Mouse (Mus musculus) cerebellum, adult 2 months (tissue): ENCODE data around the gene Zbtb16. TPM values are rescaled to one million over a fixed set of nuclear protein-coding genes. Genes with fewer than 3 reads are reported as not detected.

Experiments
- DNase-seq, 2 experiments: peaks; one replicate each; pipeline ENCODE4 v3.0.0; 2021
- H3K27ac ChIP-seq: fragments of 200-500 bp; 2 replicates; pipeline ENCODE4 v1.5.1; 2012; ENCODE audit warnings: low read length, control low read depth, inconsistent platforms; ENCODE audit not compliant: insufficient read depth
- H3K27me3 ChIP-seq: fragments of 200-500 bp; 2 replicates; pipeline ENCODE4 v1.6.1; 2012; ENCODE audit warnings: inconsistent platforms, mild to moderate bottlenecking, low read length, moderate library complexity; ENCODE audit not compliant: control insufficient read depth, insufficient read depth
- H3K4me1 ChIP-seq: fragments of 200-500 bp; 2 replicates; pipeline ENCODE4 v1.6.1; 2011; ENCODE audit warnings: low read length; ENCODE audit not compliant: control insufficient read depth, insufficient read depth
- H3K4me3 ChIP-seq: fragments of 200-500 bp; replicated peaks from 2 replicates; pipeline ENCODE3; 2011; ENCODE audit warnings: mild to moderate bottlenecking, low read depth, low read length, control low read depth; ENCODE audit not compliant: insufficient read depth
- CTCF ChIP-seq: fragments of 200-500 bp; IDR thresholded peaks from 2 replicates; pipeline ENCODE4 v1.5.1; 2011; ENCODE audit warnings: low read depth, mild to moderate bottlenecking, control low read depth, low read length, moderate library complexity, borderline replicate concordance; ENCODE audit not compliant: insufficient read depth
- POLR2A ChIP-seq: fragments of 200-500 bp; IDR thresholded peaks from 2 replicates; pipeline ENCODE4 v1.6.1; 2011; ENCODE audit warnings: low read length, control low read depth, borderline replicate concordance; ENCODE audit not compliant: insufficient read depth
- WGBS: fragments of 180-500 bp; shearing (Covaris S2); methylation state at CpG from one replicate; pipeline ENCODE4 v1.1.7; 2018; 5-methylcytosine and 5-hydroxymethylcytosine counted together
- polyA plus RNA-seq: library from polyadenylated mRNA; depleted of rRNA; stranded (reverse); fragments of >200 nt; gene quantifications from 2 replicates; pipeline ENCODE4 v1.2.3, GENCODE M21; 2012

Gene Zbtb16
- polyA plus RNA-seq, 1 experiment: 5.0 TPM

DNA sequence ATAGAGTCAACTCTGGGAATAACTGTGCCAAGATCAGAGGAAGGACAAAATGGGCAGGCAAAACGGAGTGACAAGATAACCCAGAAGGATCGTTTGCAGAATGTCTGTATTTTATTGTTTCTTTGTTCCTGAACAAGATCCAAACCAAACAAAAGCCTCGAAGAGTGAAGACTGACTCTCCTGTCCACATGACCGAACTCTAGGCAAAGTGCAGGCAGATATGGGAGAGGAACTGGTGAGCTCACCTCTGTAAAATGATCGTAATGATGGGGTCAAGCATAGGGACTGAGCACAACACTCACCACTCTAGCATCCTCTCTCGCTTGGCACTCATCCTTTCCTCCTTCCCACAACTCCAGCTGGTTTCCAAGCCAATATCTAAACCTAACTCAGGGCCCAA is 51.1 kb downstream of the Zbtb16 start:
- WGBS: 79% methylated on average over 6 of the region's 6 CpGs
- TF ChIP-seq POLR2A: no peak
- no peak for TF ChIP-seq CTCF
- Histone ChIP-seq H3K27me3 (no peaks in the 10 kb centered on the region), H3K4me3 (no peak overlapping the region), H3K27ac (no peak overlapping the region), H3K4me1 (no peaks in the 10 kb centered on the region)
- DNase-seq: no peak

DNA sequence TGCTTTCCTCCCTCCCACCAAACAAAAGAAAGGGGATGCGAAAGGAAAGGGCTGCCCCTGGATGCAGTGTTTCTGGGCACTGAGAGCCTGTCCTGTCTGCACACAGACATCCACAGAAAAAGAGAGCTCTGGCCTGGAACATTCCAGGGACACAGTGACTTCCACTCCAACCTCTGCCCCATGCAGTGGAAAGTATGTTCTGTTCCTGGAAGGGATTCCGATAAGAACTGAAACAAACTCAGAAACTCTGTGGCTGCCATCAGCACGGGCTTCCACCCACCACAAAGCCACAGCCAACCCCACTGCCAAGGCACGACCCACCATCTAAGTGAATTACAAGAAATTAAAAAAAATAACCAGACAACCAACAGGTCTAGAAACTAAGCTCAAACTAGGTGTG is 52.7 kb downstream of the Zbtb16 start:
- TF ChIP-seq CTCF: no peak
- TF ChIP-seq POLR2A: no peak
- no peaks in the 10 kb centered on the region for H3K4me1 ChIP-seq
- H3K27ac ChIP-seq: no peak overlapping the region
- no peak for DNase-seq
- 89% methylated on average over 4 of the region's 4 CpGs for WGBS
- no peak overlapping the region for H3K4me3 ChIP-seq
- H3K27me3 ChIP-seq: no peaks in the 10 kb centered on the region

GRCm38 (mm10) chr9:48782284-48783060 is 53.5 kb downstream of the Zbtb16 start:
- 44% methylated on average over 15 of the region's 15 CpGs for WGBS
- Histone ChIP-seq H3K4me3 (no peak overlapping the region), H3K27ac (no peak overlapping the region), H3K4me1 (no peaks in the 10 kb centered on the region), H3K27me3 (no peaks in the 10 kb centered on the region)
- TF ChIP-seq CTCF (no peak), POLR2A (no peak)
- DNase-seq: no peak

DNA sequence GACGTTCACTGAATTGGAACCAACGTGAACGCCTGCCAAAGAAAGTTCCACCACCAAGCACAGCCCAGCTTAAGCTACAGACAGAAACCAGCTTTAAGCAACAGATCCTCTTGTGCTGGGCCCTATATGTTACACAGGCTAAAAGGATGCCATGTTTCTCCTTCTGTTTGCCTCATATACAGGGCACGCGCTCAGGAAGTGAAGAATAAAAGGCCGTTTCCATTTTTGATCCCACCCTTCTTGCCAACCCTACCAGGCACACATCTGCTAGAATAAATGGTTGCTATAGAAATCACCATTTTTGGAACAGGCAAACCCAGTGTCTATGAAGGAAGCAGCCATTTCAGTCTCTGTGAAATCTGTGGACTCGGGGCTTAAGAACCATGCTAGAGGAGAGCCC is 59.8 kb downstream of the Zbtb16 start:
- TF ChIP-seq CTCF: no peak
- no peak for TF ChIP-seq POLR2A
- Histone ChIP-seq H3K27me3 (no peaks in the 10 kb centered on the region), H3K4me1 (no peaks in the 10 kb centered on the region), H3K27ac (no peak overlapping the region), H3K4me3 (no peak overlapping the region)
- 52% methylated on average over 7 of the region's 7 CpGs for WGBS
- no peak for DNase-seq

GRCm38 (mm10) chr9:48775561-48775960 is 60.5 kb downstream of the Zbtb16 start:
- WGBS: 57% methylated on average over 2 of the region's 2 CpGs
- Histone ChIP-seq H3K27me3 (no peaks in the 10 kb centered on the region), H3K4me3 (no peak overlapping the region), H3K27ac (no peak overlapping the region), H3K4me1 (no peaks in the 10 kb centered on the region)
- no peak for TF ChIP-seq CTCF
- no peak for DNase-seq

- no peak overlapping the region for H3K4me3 ChIP-seq
- WGBS: 95% methylated on average over 8 of the region's 8 CpGs
- no peaks in the 10 kb centered on the region for H3K27me3 ChIP-seq
- H3K4me1 ChIP-seq: no peaks in the 10 kb centered on the region
- no peak overlapping the region for H3K27ac ChIP-seq
- DNase-seq: no peak
- TF ChIP-seq CTCF (no peak), POLR2A (no peak)
Observed at GRCm38 (mm10) chr9:48773710-48774109, 62.3 kb downstream of the Zbtb16 start.

DNA sequence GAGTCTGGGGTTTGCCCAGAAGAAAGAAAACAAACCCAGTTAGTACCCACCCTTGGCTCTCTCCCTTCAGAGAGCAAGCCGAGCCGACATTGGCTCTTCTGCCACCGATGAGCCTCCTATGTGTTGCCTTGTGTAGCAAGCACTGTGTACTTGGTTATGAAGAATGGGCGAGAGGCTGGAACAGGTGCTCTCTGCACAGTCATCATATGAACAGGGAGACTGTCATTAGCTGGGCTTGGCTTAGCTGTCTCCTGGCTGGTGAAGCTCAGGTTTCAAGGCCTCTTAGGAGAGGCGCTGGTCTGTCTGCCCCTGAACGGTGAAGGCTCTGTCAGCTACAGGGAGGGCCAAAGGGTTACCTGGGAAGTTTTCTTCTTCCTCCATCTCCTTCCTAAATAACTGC is 62.9 kb downstream of the Zbtb16 start:
- Histone ChIP-seq H3K4me1 (no peaks in the 10 kb centered on the region), H3K27ac (no peak overlapping the region), H3K4me3 (no peak overlapping the region), H3K27me3 (no peaks in the 10 kb centered on the region)
- no peak for DNase-seq
- no peak for TF ChIP-seq POLR2A
- TF ChIP-seq CTCF: no peak
- 97% methylated on average over 6 of the region's 6 CpGs for WGBS

GRCm38 (mm10) chr9:48771504-48771903 is 64.5 kb downstream of the Zbtb16 start:
- Histone ChIP-seq H3K4me3 (no peak overlapping the region), H3K27me3 (no peaks in the 10 kb centered on the region), H3K27ac (no peak overlapping the region), H3K4me1 (no peaks in the 10 kb centered on the region)
- TF ChIP-seq POLR2A (no peak), CTCF (no peak)
- 84% methylated on average over 6 of the region's 6 CpGs for WGBS
- no peak for DNase-seq

GRCm38 (mm10) chr9:48768965-48769364 is 67.1 kb downstream of the Zbtb16 start:
- Histone ChIP-seq H3K4me1 (no peaks in the 10 kb centered on the region), H3K27me3 (no peaks in the 10 kb centered on the region), H3K4me3 (no peak overlapping the region), H3K27ac (no peak overlapping the region)
- 91% methylated on average over 4 of the region's 4 CpGs for WGBS
- TF ChIP-seq POLR2A (no peak), CTCF (no peak)
- DNase-seq: no peak
